Mouse (Mus musculus) liver, embryonic 12.5 days (tissue): ENCODE data around the gene Shq1. TPM values are rescaled to one million over a fixed set of nuclear protein-coding genes. Genes with fewer than 3 reads are reported as not detected.

ENCODE experiments used
- ATAC-seq: fragments of 200-750 bp; cut with Nextera tagmentation; 2 replicates; pipeline ENCODE4 v1.8.0; 2017; ENCODE audit warnings: moderate number of reproducible peaks, mild to moderate bottlenecking, moderate library complexity
- H3K27ac ChIP-seq: fragments of 300-500 bp; sonication (generic); 2 replicates; pipeline ENCODE4 v1.5.1; 2016; ENCODE audit warnings: mild to moderate bottlenecking
- H3K27me3 ChIP-seq: fragments of 300-500 bp; sonication (generic); replicated peaks from 2 replicates; pipeline ENCODE4 v1.6.1; 2016; ENCODE audit warnings: mild to moderate bottlenecking, moderate library complexity
- H3K36me3 ChIP-seq: fragments of 300-500 bp; sonication (generic); 2 replicates; pipeline ENCODE4 v1.6.1; 2016; ENCODE audit warnings: mild to moderate bottlenecking, moderate library complexity
- H3K4me1 ChIP-seq: fragments of 300-500 bp; sonication (generic); 2 replicates; pipeline ENCODE4 v1.6.1; 2016
- H3K4me2 ChIP-seq: fragments of 300-500 bp; sonication (generic); 2 replicates; pipeline ENCODE4 v1.6.1; 2016; ENCODE audit warnings: mild to moderate bottlenecking, moderate library complexity
- H3K4me3 ChIP-seq: fragments of 300-500 bp; sonication (generic); 2 replicates; pipeline ENCODE4 v1.5.1; 2016; ENCODE audit warnings: mild to moderate bottlenecking, moderate library complexity
- H3K9ac ChIP-seq: fragments of 300-500 bp; sonication (generic); 2 replicates; pipeline ENCODE4 v1.6.1; 2016; ENCODE audit warnings: mild to moderate bottlenecking, moderate library complexity
- H3K9me3 ChIP-seq: fragments of 300-500 bp; sonication (generic); replicated peaks from 2 replicates; pipeline ENCODE4 v1.6.1; 2016; ENCODE audit warnings: mild to moderate bottlenecking, moderate library complexity
- WGBS: fragments of 180-500 bp; shearing (Covaris S2); methylation state at CpG from one replicate; pipeline ENCODE4 v1.1.7; 2016; ENCODE audit not compliant: insufficient replicate concordance; 5-methylcytosine and 5-hydroxymethylcytosine counted together
- polyA plus RNA-seq: library from polyadenylated mRNA; unstranded; fragments of >200 nt; fragmentation: Nextera tagmentation; extraction: Ambion mirVana; gene quantifications from 2 replicates; pipeline ENCODE4 v1.2.1, GENCODE M21; 2016

The Shq1 gene
- polyA plus RNA-seq, 1 experiment from 2014 or later: 18.5 TPM

DNA sequence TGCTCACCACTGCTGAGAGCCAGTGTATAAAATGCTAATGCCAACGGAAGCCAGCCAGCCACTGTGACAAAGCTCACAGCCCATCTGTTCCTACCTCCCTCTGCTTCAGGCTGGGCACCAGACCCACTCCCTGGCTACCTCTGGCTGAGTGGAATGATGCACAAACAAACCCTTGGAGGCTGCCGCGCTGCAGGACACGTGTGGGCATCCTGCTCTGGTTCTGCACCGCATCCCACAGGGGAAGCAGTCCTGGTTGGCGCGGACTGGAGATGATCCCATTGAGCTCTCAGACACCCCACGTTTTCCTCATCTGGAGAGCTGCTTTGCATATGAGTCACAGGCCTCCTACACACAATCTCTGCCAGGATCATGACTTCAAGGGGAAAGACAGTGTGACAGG, 112.9 kb downstream of the Shq1 start:
- Histone ChIP-seq H3K27me3 (peaks cover 34% of the 10 kb centered on the region), H3K4me2 (no peak overlapping the region), H3K9me3 (no peaks in the 10 kb centered on the region), H3K4me1 (peaks cover 6% of the 10 kb centered on the region; the same call in 1 of the 2 replicates), H3K9ac (no peak overlapping the region), H3K27ac (no peak overlapping the region), H3K36me3 (no peaks in the 10 kb centered on the region), H3K4me3 (no peak overlapping the region)
- 69% methylated on average over 8 of the region's 8 CpGs for WGBS
- no peak for ATAC-seq

DNA sequence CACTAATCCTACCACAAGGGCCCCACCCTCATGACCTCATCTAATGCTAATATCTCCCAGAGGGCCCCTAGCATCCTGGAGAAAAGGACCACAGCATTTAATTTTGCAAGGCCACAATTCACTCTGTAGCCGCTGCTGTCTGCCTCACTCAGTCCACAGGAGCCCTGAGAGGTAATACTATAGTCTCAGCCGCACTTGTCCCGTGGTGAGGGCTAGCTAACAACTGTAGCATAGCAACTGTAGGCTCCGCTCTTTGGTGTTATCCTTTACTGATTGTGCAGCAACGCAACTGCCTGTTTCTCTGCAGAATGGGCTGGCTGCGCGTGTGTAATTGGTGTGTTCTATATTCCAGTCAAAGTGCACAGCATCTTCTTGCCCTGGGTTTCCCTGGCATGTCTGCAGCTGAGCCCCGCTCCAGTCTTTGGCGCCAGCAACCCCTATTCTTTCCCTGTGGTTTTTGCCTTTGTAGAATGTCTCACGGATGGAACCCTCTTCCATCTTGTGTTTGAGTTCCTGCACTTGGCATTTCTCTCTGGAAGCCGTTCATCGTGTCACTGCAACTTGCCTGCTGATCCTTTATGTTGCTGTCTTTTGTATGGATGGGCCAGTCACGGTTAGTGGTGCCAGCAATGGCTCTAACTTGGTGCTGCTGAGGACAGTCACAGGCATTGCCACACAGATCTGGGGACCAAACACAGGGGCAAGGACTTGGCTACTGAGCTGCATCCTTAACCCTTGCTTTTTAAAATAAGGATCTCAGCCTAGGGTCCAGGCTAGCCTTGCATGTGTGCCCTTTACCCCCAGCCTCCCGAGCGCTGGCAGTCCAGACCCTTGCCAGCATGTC, 128.6 kb downstream of the Shq1 start:
- H3K4me3 ChIP-seq: no peak overlapping the region
- no peak overlapping the region for H3K4me2 ChIP-seq
- no peaks in the 10 kb centered on the region for H3K4me1 ChIP-seq
- 74% methylated on average over 15 of the region's 15 CpGs for WGBS
- no peak for ATAC-seq
- H3K27me3 ChIP-seq: peaks cover 9% of the 10 kb centered on the region; the same call in 1 of the 2 replicates
- no peaks in the 10 kb centered on the region for H3K9me3 ChIP-seq
- H3K27ac ChIP-seq: no peak overlapping the region
- H3K9ac ChIP-seq: no peak overlapping the region
- no peaks in the 10 kb centered on the region for H3K36me3 ChIP-seq

DNA sequence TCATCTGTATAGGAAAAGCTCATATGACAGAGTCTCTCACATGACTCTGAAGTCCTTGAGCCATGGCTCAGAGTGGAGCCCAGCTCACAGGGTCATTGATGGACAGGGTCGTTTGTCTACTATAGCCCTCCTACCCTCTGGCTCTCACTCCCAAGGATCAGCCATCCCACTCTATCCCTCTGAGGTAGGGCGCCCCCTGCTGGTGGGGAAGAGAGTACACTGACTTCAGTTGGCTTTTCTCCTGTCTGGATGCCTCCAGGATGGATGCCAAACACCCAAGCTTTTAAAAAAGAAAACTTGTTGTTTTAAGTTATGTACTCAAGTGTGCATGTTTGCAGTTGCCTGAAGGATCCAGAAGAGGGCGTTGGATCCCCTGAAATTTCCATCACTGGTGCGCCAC, 131.3 kb downstream of the Shq1 start:
- H3K36me3 ChIP-seq: no peaks in the 10 kb centered on the region
- no peak overlapping the region for H3K9ac ChIP-seq
- H3K27me3 ChIP-seq: no peaks in the 10 kb centered on the region; the same call in 1 of the 2 replicates
- no peak overlapping the region for H3K27ac ChIP-seq
- H3K4me3 ChIP-seq: no peak overlapping the region
- no peak for ATAC-seq
- no peaks in the 10 kb centered on the region for H3K9me3 ChIP-seq
- H3K4me2 ChIP-seq: no peak overlapping the region
- no peaks in the 10 kb centered on the region for H3K4me1 ChIP-seq
- 31% methylated on average over 4 of the region's 4 CpGs for WGBS

DNA sequence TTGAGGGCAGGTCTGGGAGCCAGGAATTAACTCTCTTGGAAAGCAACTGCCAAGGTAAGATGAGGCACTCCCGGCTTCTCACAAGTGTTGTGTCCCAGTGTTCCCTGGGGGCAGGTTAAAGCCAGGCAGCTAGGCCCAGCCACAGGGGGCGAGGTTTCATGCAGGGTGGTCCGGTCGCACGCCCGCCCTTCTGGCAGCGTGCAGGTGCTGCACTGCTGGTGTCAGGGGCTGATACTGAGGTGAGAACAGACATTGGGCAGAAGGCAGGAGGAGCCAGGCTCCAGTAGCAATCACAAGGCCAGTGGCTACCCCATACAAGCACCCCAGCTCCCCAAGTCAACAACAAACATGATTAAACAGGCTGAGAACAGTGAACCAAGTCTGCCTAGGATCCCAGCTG, 132.4 kb downstream of the Shq1 start:
- Histone ChIP-seq H3K27me3 (no peaks in the 10 kb centered on the region; the same call in 1 of the 2 replicates), H3K4me2 (no peak overlapping the region), H3K27ac (no peak overlapping the region), H3K36me3 (no peaks in the 10 kb centered on the region), H3K4me1 (no peaks in the 10 kb centered on the region), H3K9ac (no peak overlapping the region), H3K9me3 (no peaks in the 10 kb centered on the region), H3K4me3 (no peak overlapping the region)
- no peak for ATAC-seq
- WGBS: 43% methylated on average over 7 of the region's 7 CpGs

DNA sequence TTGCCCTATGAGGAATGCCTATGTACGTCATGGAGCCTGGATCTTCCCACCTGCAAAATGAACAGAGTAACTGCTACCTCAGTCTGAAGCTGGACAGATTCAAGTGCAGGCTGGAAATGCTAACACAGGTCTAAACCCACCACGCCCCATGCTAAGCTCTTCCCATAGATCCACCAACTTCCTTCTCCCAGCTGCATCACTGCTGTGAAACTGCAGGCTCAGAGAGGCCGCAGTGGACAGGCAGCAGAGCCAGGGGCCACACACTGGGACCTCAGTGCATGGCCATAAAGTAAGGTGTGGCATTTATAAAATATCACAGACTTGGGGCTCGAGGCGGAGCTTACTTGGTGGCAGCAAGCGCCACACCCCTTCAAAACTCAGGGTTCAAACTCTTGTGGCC, 133.0 kb downstream of the Shq1 start:
- Histone ChIP-seq H3K4me2 (no peak overlapping the region), H3K4me3 (no peak overlapping the region), H3K27me3 (no peaks in the 10 kb centered on the region; the same call in 1 of the 2 replicates), H3K27ac (no peak overlapping the region), H3K36me3 (no peaks in the 10 kb centered on the region), H3K9ac (no peak overlapping the region), H3K4me1 (no peaks in the 10 kb centered on the region), H3K9me3 (no peaks in the 10 kb centered on the region)
- no peak for ATAC-seq
- 62% methylated on average over 6 of the region's 6 CpGs for WGBS

DNA sequence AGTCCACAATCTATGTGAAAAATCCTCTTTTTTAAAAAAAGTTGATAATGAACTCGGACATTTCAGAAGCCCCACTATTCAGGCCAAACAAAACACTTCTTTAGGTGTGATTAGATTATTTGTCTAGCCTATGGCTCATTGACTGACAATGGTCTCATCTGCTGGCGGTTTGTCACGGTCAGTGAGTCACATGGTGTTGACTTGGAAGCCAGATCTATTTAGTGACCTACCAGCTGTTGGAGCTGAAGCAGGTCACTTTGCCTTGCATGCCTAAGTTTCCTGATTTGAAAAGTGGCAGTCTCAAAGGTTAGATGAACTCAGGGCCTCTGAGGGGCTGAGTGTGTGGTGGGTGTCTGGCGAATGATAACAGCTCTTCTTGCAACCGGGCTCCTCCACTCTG, 133.9 kb downstream of the Shq1 start:
- no peaks in the 10 kb centered on the region; the same call in 1 of the 2 replicates for H3K27me3 ChIP-seq
- ATAC-seq: no peak
- H3K9me3 ChIP-seq: no peaks in the 10 kb centered on the region
- no peak overlapping the region for H3K9ac ChIP-seq
- H3K4me3 ChIP-seq: no peak overlapping the region
- H3K36me3 ChIP-seq: no peaks in the 10 kb centered on the region
- H3K4me2 ChIP-seq: no peak overlapping the region
- no peaks in the 10 kb centered on the region for H3K4me1 ChIP-seq
- no peak overlapping the region for H3K27ac ChIP-seq
- 55% methylated on average over 5 of the region's 5 CpGs for WGBS

DNA sequence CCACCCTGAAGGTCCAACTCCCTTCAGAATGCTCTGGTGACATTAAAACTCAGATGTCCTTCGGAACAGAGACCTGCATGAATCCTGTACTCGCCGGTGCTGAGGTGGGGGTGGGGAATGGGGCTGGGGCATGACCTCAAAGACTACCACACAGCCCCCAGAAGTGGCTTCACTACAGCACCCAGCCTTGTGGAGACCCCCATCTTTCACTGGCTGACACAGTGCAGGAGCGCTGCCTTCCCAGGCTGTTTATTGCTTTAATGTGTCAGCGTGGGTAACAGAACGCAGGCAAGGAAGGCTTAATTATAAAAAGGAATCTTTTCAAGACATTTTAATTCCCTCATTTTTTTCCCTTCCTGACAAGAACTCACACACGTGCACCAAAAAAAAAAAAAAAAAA, 137.6 kb downstream of the Shq1 start:
- no peak for ATAC-seq
- Histone ChIP-seq H3K4me1 (no peaks in the 10 kb centered on the region), H3K36me3 (no peaks in the 10 kb centered on the region), H3K27ac (no peak overlapping the region), H3K4me2 (no peak overlapping the region), H3K4me3 (no peak overlapping the region), H3K9me3 (no peaks in the 10 kb centered on the region), H3K9ac (no peak overlapping the region), H3K27me3 (no peaks in the 10 kb centered on the region)
- WGBS: 57% methylated on average over 7 of the region's 7 CpGs

DNA sequence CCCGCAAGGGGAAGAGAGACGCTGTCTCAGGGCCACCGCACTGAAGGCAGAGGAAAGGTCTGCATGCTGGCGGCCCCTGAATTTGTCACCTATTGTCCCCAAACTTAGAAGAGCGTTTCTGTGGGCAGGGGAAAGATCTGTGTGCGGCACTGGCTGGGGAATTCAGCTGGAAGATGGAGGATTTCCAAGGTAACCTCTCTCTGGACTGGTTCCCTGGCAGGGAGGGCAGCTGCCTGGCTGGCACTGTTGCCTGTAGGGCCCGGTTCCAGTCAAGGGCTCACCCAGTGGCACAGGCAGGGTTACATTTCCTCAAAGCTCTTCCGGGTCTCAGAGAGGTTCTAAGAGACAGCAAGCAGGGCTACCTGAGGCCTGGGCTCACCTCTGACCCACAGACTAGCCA, 138.6 kb downstream of the Shq1 start:
- H3K27ac ChIP-seq: no peak overlapping the region
- H3K4me2 ChIP-seq: no peak overlapping the region
- no peak overlapping the region for H3K4me3 ChIP-seq
- no peak for ATAC-seq
- H3K36me3 ChIP-seq: no peaks in the 10 kb centered on the region
- no peaks in the 10 kb centered on the region for H3K9me3 ChIP-seq
- H3K27me3 ChIP-seq: no peaks in the 10 kb centered on the region
- H3K9ac ChIP-seq: no peak overlapping the region
- WGBS: 57% methylated on average over 8 of the region's 8 CpGs
- H3K4me1 ChIP-seq: no peaks in the 10 kb centered on the region

DNA sequence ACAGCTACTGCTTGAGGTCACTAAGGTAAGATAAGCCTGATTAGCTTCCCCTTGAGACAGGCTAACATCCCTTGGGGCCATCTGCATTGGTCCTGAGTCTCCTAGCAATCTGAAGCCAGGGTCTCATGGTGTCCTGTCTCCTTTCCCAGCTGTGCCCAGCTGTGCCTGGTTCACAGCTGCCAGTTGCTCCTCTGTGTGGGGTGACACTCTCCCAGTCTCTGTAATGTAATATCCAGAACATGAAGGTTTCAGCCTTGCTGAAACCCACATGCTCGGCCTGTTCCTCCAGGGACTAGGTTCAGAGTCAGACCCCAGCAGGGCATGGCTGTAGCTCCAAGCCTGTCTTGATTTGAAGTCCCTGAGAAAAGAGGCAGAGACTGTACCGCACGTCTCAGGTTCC, 141.3 kb downstream of the Shq1 start:
- peaks cover 9% of the 10 kb centered on the region; the same call in 1 of the 2 replicates for H3K4me1 ChIP-seq
- no peak overlapping the region for H3K9ac ChIP-seq
- H3K36me3 ChIP-seq: no peaks in the 10 kb centered on the region
- no peak for ATAC-seq
- no peak overlapping the region for H3K27ac ChIP-seq
- no peak overlapping the region for H3K4me3 ChIP-seq
- no peak overlapping the region for H3K4me2 ChIP-seq
- peaks cover 20% of the 10 kb centered on the region for H3K27me3 ChIP-seq
- H3K9me3 ChIP-seq: no peaks in the 10 kb centered on the region
- 52% methylated on average over 3 of the region's 3 CpGs for WGBS

DNA sequence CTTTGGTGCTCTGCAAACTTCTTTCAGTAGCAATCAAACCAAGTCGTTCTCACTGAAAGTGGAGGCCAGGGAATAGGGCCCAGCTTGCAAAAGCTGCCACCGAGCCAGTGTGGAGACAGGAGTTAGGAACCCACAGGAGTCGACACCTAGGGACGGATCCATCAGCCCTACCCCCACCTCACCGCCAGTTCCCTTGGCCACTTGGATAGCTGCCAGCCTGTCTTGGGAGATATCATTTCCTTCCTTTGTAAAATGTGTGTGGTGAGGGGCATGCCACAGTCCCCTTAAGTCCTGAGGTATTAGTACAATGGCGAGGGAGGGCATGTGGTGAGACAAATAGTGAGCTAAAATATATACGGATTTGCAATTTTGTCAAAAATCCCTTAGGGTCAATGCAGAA, 142.4 kb downstream of the Shq1 start:
- no peak for ATAC-seq
- Histone ChIP-seq H3K36me3 (no peaks in the 10 kb centered on the region), H3K27me3 (peaks cover 20% of the 10 kb centered on the region), H3K4me2 (no peak overlapping the region), H3K4me1 (peaks cover 9% of the 10 kb centered on the region; the same call in 1 of the 2 replicates), H3K9me3 (no peaks in the 10 kb centered on the region), H3K27ac (no peak overlapping the region), H3K9ac (no peak overlapping the region), H3K4me3 (no peak overlapping the region)
- 36% methylated on average over 7 of the region's 7 CpGs for WGBS

DNA sequence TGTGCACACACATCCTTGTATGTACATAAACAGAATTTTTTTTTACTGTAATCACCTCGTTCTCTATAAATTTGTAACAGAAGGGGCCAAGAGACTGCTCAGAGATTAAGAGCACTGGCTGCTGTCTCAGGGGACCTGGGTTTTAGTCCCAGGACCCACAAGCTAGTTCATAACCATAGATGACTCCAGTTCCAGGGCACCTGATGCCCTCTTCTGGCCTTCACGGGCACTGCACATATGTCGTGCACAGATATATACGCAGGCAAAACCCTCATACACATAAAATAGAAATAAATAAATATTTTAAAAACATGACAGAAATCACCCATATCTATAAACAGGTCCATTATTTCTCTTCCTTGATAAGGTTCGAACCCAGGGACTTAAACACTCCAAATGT, 143.0 kb downstream of the Shq1 start:
- no peaks in the 10 kb centered on the region for H3K9me3 ChIP-seq
- no peak overlapping the region for H3K4me2 ChIP-seq
- H3K4me3 ChIP-seq: no peak overlapping the region
- H3K27me3 ChIP-seq: peaks cover 20% of the 10 kb centered on the region
- no peak overlapping the region for H3K27ac ChIP-seq
- 63% methylated on average over 5 of the region's 5 CpGs for WGBS
- no peak for ATAC-seq
- peaks cover 9% of the 10 kb centered on the region; the same call in 1 of the 2 replicates for H3K4me1 ChIP-seq
- H3K36me3 ChIP-seq: no peaks in the 10 kb centered on the region
- H3K9ac ChIP-seq: no peak overlapping the region

DNA sequence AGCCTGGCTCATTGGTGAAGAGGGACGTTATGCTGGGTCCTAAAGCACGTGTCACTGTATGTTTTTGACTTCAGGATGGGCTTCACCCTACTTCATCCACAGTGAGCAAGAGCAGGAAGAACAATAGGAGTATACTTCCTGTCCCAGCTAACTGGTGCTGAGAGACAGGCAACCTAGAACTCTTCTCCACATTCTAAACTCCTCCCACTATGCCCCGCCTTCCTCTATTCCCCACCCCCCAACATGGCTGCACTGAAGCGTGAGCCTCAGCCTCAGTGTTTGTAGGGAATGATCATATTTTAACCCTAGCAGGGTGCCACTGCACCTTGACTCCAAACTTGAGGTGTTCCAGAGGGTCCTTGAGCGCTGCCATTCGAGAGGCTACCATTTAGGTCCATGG, 143.8 kb downstream of the Shq1 start:
- no peak; the same call in 1 of the 2 replicates for ATAC-seq
- peaks cover 9% of the 10 kb centered on the region; the same call in 1 of the 2 replicates for H3K4me1 ChIP-seq

More for the DNA sequence above, 143.8 kb downstream of the Shq1 start:
- Histone ChIP-seq H3K27me3 (peaks cover 20% of the 10 kb centered on the region), H3K9ac (no peak overlapping the region), H3K4me2 (no peak overlapping the region), H3K4me3 (no peak overlapping the region), H3K36me3 (no peaks in the 10 kb centered on the region), H3K9me3 (no peaks in the 10 kb centered on the region), H3K27ac (no peak overlapping the region)
- WGBS: 54% methylated on average over 6 of the region's 6 CpGs
